Mouse (Mus musculus): ENCODE measurements around the gene Gspt2. TPM values are rescaled to one million over a fixed set of nuclear protein-coding genes. Genes with fewer than 3 reads are reported as not detected.
"Not testable (repeated sequence)": the region's sequence is repeated elsewhere in the genome, so short reads cannot be mapped to it uniquely, and the experiment has no call there.

Gspt2 gene
- 2.2 TPM for polyA plus RNA-seq (2021)

DNA sequence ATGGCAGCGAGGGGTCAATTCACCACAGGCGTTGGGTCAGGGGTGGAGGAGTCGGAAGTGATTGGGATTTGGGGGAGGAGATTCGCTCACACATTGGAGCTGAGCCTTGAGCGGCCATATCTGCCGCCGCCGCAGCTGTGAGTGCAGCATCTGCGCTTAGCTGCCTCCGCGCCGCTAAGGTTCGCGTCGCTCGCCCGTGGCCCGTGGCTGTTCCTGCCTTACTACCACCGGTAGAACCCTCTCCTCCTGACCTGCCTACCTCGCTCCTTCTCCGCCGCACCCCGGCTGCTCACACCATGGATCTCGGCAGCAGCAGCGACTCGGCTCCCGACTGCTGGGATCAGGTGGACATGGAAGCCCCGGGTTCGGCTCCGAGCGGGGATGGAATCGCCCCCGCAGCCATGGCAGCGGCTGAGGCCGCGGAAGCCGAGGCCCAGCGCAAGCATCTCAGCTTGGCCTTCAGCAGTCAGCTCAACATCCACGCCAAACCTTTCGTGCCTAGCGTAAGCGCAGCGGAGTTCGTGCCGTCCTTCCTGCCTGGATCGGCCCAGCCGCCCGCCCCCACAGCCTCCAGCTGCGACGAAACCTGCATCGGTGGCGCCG lies at the start of gene Gspt2:
Gspt2 (plus strand) TSS at position 109 of the 603 bp plus-strand sequence.
- TF ChIP-seq CTCF (IDR thresholded peaks at IDR 0.05): no peak
- ChIA-PET POLR2A (no interaction called here), CTCF (no interaction called here)
- DNase-seq (ENCODE audit: low read depth, low spot score): no peak
- ATAC-seq: no peak
- in situ Hi-C loops (cut with MboI; ENCODE audit: low pct_unique_long_range_greater_than_20kb): no loop called here
- H3K27me3 ChIP-seq: peaks cover 72% of the 10 kb centered on the region

DNA sequence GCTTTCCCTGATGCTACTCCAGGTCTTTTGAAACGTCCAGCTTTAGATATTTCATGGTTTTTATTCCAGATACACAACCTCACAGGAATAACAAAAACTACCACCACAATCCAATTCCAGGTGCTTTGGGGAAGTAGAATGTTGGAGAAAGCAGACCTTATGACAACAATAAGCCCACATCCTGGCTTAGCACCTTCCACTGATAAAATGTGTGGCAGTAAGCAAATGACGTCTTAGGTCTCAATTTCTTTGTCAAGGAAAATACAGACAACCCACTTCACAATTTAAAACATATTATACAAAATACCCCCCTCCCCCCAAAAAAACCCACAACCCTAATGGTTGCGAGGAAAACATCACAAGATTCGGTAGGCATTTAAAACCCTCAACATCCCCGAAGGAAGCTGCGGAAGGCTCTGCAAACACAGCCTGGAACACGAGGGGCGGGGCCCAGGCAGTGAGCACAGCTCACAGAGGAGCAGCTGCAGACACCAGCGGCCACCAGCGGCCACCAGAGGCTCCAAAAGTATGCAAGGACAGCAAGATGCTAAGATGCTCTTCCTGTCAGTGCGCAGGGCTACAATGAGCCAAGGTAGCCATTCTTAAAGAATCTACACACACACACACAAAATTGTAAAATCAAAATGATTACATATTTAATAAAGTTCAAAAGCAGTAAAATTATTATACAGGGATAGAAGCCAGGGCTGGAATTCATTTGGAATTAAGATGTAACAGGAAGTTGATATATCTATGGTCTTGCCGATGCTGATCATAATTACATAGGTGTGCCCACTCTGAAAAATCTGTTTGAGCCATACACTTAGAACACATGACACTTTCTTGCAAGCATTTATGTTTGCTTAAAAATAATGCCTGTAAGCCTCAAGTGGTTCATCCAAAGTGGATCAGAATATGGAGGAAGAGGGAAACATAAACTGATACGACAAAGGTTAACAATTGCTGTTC lies 10.8 kb upstream of the Gspt2 start:
- DNase-seq (ENCODE audit: low read depth, low spot score) (no peak), ATAC-seq (no peak)
- ChIA-PET POLR2A (no interaction called here), CTCF (no interaction called here)
- H3K27me3 ChIP-seq: peaks cover 70% of the 10 kb centered on the region
- in situ Hi-C loops (cut with MboI; ENCODE audit: low pct_unique_long_range_greater_than_20kb): no loop called here
- no peak for TF ChIP-seq CTCF (IDR thresholded peaks at IDR 0.05)

DNA sequence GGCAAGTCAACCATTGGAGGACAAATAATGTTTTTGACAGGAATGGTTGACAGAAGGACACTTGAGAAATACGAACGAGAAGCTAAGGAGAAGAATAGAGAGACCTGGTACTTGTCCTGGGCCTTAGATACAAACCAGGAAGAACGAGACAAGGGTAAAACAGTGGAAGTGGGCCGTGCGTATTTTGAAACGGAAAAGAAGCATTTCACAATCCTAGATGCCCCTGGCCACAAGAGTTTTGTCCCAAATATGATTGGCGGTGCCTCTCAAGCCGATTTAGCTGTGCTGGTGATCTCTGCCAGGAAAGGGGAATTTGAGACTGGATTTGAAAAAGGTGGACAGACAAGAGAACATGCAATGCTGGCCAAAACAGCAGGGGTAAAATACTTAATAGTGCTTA lies 1.0 kb downstream of the Gspt2 start:
- DNase-seq (ENCODE audit: low read depth, low spot score) (no peak), ATAC-seq (no peak)
- peaks cover 71% of the 10 kb centered on the region for H3K27me3 ChIP-seq
- in situ Hi-C loops (cut with MboI; ENCODE audit: low pct_unique_long_range_greater_than_20kb): no loop called here
- CTCF ChIA-PET: no interaction called here
- no peak for TF ChIP-seq CTCF (IDR thresholded peaks at IDR 0.05)
- POLR2A ChIA-PET: no interaction called here

DNA sequence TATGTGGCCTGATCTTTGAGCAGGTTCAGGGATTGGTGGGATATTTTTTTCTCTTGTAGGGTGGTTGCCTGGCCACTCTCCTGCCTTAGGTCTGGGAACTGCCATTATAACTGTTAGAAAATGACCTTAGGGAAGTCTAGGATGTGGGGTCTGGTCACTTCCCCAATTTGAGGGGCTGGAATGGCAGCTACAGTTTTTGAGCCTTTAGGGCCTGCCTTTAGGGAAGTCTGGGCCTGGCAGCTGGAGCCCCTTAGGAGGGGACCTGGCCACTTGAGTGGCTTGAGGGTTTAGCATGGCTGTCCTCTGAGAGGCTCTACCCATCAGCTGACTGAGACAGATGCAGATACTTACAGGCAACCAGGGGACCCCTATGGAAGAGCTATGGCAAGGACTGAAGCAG lies 12.7 kb downstream of the Gspt2 start:
- TF ChIP-seq CTCF (IDR thresholded peaks at IDR 0.05): no peak
- ChIA-PET POLR2A (no interaction called here), CTCF (no interaction called here)
- no peak for DNase-seq (ENCODE audit: low read depth, low spot score)
- H3K27me3 ChIP-seq: peaks cover 38% of the 10 kb centered on the region
- in situ Hi-C loops (cut with MboI; ENCODE audit: low pct_unique_long_range_greater_than_20kb): no loop called here
- no peak for ATAC-seq

DNA sequence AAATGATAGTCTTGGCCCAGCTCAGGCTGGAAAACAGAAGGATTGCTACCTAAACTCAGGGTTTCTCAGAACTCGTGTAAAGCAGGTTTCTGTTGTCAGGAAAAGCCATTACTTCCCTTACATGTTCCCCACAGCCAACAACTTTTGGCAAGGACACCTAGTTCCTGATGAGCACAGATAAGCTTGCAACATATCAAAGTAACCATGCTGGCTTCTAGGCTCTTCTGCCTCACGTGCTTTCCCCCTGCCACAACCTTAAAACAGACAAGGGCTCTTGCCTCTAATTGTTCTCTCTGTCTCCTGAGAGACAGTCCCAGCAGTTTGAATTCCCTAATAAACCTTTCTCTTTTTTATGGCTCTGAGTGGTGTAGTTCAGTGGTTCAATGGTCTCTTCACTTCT lies 21.9 kb downstream of the Gspt2 start:
- DNase-seq (ENCODE audit: low read depth, low spot score) (no peak), ATAC-seq (no peak)
- TF ChIP-seq CTCF (IDR thresholded peaks at IDR 0.05): no peak
- CTCF ChIA-PET: no interaction called here
- peaks cover 38% of the 10 kb centered on the region for H3K27me3 ChIP-seq
- POLR2A ChIA-PET: no interaction called here
- in situ Hi-C loops (cut with MboI; ENCODE audit: low pct_unique_long_range_greater_than_20kb): no loop called here

DNA sequence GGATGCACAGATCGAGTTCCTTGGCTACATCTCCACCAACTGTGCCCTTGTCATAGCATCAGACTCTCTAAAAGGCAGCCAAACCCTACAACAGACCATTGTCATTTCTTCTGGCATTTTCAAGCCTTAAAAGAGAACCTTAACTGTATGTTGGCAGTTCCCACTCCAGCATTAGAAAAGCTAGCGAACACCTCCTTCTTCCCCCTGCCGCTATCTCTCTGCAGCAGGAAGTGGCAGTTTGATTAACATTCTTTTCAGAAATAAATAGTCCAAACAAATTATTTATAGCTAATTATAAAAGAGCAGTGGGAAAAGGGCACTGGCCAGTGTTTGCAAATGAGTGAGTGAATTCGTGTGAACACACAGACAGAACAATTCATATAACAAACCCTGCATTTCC lies 34.9 kb downstream of the Gspt2 start:
- H3K27me3 ChIP-seq: peaks cover 6% of the 10 kb centered on the region
- ATAC-seq (no peak), DNase-seq (ENCODE audit: low read depth, low spot score) (no peak)
- POLR2A ChIA-PET: no interaction called here
- no peak for TF ChIP-seq CTCF (IDR thresholded peaks at IDR 0.05)
- CTCF ChIA-PET: no interaction called here
- in situ Hi-C loops (cut with MboI; ENCODE audit: low pct_unique_long_range_greater_than_20kb): no loop called here

DNA sequence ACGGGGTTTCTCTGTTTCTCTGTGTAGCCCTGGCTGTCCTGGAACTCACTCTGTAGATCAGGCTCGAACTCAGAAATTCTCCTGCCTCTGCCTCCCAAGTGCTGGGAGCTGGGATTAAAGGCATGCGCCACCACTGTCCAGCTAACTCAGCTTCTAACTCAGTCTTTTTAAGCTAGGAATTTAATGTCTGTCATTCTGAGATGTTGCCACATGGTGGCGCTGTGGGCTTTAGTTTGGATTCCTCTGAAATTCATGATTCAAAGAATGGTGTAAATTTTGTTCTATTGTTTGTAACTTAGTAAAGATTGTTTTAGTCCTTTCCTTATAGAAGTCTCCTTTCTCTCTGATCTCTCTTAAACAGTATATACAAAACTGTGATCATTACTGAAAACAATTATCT lies 39.1 kb downstream of the Gspt2 start:
- in situ Hi-C loops (cut with MboI; ENCODE audit: low pct_unique_long_range_greater_than_20kb): no loop called here
- H3K27me3 ChIP-seq: peaks cover 6% of the 10 kb centered on the region

DNA sequence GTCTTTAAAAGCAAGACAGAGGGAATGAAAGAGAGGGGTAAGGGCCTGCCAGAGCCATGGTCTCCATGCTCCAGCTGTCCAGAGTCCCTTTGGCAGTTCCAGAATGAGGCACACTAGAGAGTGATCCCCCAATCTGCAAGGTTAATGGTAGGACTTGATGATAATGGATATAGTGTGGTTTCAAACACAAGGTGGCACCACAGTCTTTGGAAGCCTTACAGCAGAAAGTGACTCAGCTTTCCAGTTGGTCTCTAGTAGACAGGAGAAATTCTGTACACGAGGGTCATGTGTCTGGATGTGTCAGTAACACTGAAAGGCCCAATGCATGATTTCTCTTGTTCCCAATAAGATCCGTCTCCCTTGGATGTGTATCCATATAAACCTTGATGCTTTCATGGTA lies 45.7 kb downstream of the Gspt2 start:
- DNase-seq (ENCODE audit: low read depth, low spot score); H3K27me3 ChIP-seq; POLR2A ChIA-PET; CTCF ChIA-PET; in situ Hi-C loops (cut with MboI; ENCODE audit: low pct_unique_long_range_greater_than_20kb): not testable (repeated sequence)
- ATAC-seq: peak; percentile 26

More for the DNA sequence above, 39.1 kb downstream of the Gspt2 start:
- ChIA-PET CTCF (interaction anchor here (0.9 kb wide), 1 partner anchor 25 kb away, joined by 3 read pairs; no protein-coding TSS in a partner anchor), POLR2A (no interaction called here)
- peak; percentile 67 for TF ChIP-seq CTCF (IDR thresholded peaks at IDR 0.05)
- ATAC-seq: no peak
- DNase-seq (ENCODE audit: low read depth, low spot score): no peak

DNA sequence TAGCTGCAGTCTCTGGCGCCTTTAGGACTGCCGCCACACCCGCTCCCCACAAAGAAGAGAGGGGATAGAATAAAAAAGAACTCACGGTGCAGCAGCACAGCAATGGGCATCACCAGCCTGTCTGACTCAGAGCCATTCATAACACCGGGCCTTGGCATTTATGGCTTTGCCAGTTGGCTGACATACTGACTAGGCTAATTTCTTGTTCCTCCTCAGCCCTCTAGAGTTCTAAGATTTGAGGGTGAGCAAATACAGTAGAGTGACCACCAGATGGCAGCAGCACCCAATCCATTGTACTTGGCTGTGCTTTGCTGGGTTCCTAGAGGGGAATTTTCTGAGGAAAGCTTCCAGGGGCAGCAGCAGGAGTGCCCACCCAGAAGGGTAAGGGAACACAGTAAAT lies 53.7 kb downstream of the Gspt2 start:
- POLR2A ChIA-PET; DNase-seq (ENCODE audit: low read depth, low spot score); H3K27me3 ChIP-seq; in situ Hi-C loops (cut with MboI; ENCODE audit: low pct_unique_long_range_greater_than_20kb); CTCF ChIA-PET: not testable (repeated sequence)
- ATAC-seq: peak; percentile 60
- peak; percentile 18 for TF ChIP-seq CTCF (IDR thresholded peaks at IDR 0.05)

Other genes with a start within 250 kb of the Gspt2 start
- 271 TPM for gene Maged1, start 93.9 kb upstream of the Gspt2 start, polyA plus RNA-seq (2021)
- 7.0 TPM for gene Zxdb, start 88.5 kb downstream of the Gspt2 start, polyA plus RNA-seq (2021)

Measured in Patski (cell line).